Mouse (Mus musculus) kidney, embryonic 15.5 days (tissue): ENCODE results near the gene Ascl1. TPM values are rescaled to one million over a fixed set of nuclear protein-coding genes. Genes with fewer than 3 reads are reported as not detected.

Experiments used
- ATAC-seq: fragments of 200-750 bp; cut with Nextera tagmentation; replicated peaks from 2 replicates; pipeline ENCODE4 v1.8.0; 2017; ENCODE audit warnings: moderate TSS enrichment; ENCODE audit not compliant: low FRiP score
- H3K27ac ChIP-seq: fragments of 300-500 bp; sonication (generic); 2 replicates; pipeline ENCODE4 v1.5.1; 2015; ENCODE audit warnings: mild to moderate bottlenecking, inconsistent platforms
- H3K27me3 ChIP-seq: fragments of 300-500 bp; sonication (generic); 2 replicates; pipeline ENCODE4 v1.6.1; 2015; ENCODE audit warnings: inconsistent platforms
- H3K36me3 ChIP-seq: fragments of 300-500 bp; sonication (generic); 2 replicates; pipeline ENCODE4 v1.6.1; 2015; ENCODE audit warnings: inconsistent platforms
- H3K4me1 ChIP-seq: fragments of 300-500 bp; sonication (generic); 2 replicates; pipeline ENCODE4 v1.6.1; 2015; ENCODE audit warnings: inconsistent platforms
- H3K4me2 ChIP-seq: fragments of 300-500 bp; sonication (generic); 2 replicates; pipeline ENCODE4 v1.6.1; 2015; ENCODE audit warnings: moderate library complexity, mild to moderate bottlenecking, inconsistent platforms
- H3K4me3 ChIP-seq: fragments of 300-500 bp; sonication (generic); replicated peaks from 2 replicates; pipeline ENCODE4 v1.5.1; 2015; ENCODE audit warnings: mild to moderate bottlenecking, inconsistent platforms
- H3K9ac ChIP-seq: fragments of 300-500 bp; sonication (generic); 2 replicates; pipeline ENCODE4 v1.6.1; 2015; ENCODE audit warnings: mild to moderate bottlenecking, inconsistent platforms
- H3K9me3 ChIP-seq: fragments of 300-500 bp; sonication (generic); replicated peaks from 2 replicates; pipeline ENCODE4 v1.6.1; 2016; ENCODE audit warnings: inconsistent platforms
- WGBS: fragments of 180-500 bp; shearing (Covaris S2); methylation state at CpG from one replicate; pipeline ENCODE4 v1.1.7; 2015; ENCODE audit warnings: mixed read lengths; 5-methylcytosine and 5-hydroxymethylcytosine counted together
- polyA plus RNA-seq: library from polyadenylated mRNA; unstranded; fragments of >200 nt; fragmentation: Nextera tagmentation; extraction: Ambion mirVana; gene quantifications from 2 replicates; pipeline ENCODE4 v1.2.1, GENCODE M21; 2015

The Ascl1 gene
- 1.1 and 1.4 TPM in 2 replicates for polyA plus RNA-seq

DNA sequence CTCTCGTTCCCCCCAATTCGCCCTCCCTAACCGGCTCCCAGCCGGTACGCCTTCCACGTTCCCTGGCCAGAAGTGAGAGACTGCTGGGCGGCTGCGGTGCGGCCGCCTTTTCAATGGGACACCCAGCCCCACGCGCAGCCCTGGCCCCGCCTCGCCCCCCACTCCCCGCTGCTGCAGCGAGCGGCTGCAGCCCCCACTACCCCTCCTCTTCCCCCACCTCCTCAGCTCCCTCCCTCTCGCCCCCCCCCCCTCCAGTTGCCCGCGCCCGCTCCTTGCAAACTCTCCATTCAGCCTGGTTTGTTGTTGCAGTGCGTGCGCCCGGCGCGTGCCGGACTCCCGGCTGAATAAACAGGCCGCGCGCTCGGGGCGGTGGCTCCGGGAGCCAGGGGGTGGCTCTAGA, at the start of gene Ascl1:
Ascl1 (minus strand) TSS at position 85 of the 400 bp plus-strand sequence.
- Histone ChIP-seq H3K27ac (no peak within 1 kb of the TSS), H3K4me1 (peaks cover 40% of the 10 kb centered on the region), H3K9me3 (peaks cover 5% of the 10 kb centered on the region; the same call in 1 of the 2 replicates), H3K27me3 (peaks cover 95% of the 10 kb centered on the region), H3K36me3 (no peaks in the 10 kb centered on the region), H3K9ac (peak within 1 kb of the TSS; percentile 38; the same call in 1 of the 2 replicates), H3K4me2 (peak within 1 kb of the TSS; percentile 99), H3K4me3 (peak within 1 kb of the TSS; percentile 61)
- peak; percentile 40 for ATAC-seq
- WGBS: under 1% methylated on average over 32 of the region's 34 CpGs

DNA sequence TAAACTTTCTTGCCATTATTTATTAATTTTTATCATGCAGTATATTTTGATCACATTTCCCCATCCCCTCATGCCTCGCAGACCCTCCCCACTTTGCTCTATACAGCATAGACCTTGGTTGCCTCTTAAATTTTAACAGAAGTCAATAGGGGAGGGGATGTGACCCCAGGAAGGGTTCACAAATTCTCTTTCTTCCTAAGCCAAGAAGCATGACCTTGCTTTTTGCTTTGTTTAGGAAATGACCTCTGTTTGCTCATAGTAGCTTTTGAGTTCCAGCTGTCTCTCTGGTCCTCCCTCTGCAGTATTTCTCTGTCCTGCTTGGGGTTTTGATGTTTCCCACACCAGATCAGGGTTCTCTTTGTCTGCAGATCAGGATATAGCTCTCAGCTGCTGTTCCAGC, 40.7 kb upstream of the Ascl1 start:
- Histone ChIP-seq H3K27ac (no peak overlapping the region), H3K4me1 (no peaks in the 10 kb centered on the region), H3K27me3 (no peaks in the 10 kb centered on the region), H3K4me2 (no peak overlapping the region), H3K9ac (no peak overlapping the region), H3K36me3 (no peaks in the 10 kb centered on the region), H3K9me3 (no peaks in the 10 kb centered on the region), H3K4me3 (no peak overlapping the region)
- no peak for ATAC-seq
- WGBS: 91% methylated on average over 1 of the region's 1 CpGs

DNA sequence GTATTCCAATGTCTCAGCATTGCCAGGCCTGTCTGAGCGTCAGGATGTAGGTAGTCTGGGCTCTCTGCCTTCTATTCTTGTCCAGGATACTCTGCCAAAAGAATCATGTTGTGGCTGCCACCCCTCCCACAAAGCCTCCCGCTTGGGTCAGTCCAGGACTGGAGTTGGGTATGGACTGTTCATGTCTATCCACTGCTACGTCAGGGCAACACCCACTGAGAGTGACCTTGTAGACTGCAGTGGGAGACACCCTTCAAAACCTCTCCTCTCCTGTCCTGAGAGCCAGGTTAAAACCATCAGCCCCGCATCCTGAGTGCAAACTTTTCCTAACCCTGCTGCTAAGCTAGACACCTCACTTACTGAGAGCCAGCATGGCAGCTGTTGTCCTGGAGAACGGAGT, 28.2 kb upstream of the Ascl1 start, which contains the start of gene Pah:
Pah (plus strand) TSS at position 150 of the 400 bp plus-strand sequence.
- peak within 1 kb of the TSS; percentile 23; the same call in 1 of the 2 replicates for H3K4me2 ChIP-seq
- H3K27ac ChIP-seq: peak within 1 kb of the TSS; percentile 64
- no peak within 1 kb of the TSS for H3K4me3 ChIP-seq
- no peak within 1 kb of the TSS for H3K9ac ChIP-seq
- H3K27me3 ChIP-seq: peaks cover 6% of the 10 kb centered on the region; the same call in 1 of the 2 replicates
- 83% methylated on average over 5 of the region's 5 CpGs for WGBS
- H3K4me1 ChIP-seq: 0 out of 2 replicates have a peak, but pooled peaks cover 6% of the 10 kb centered on the region
- H3K36me3 ChIP-seq: no peaks in the 10 kb centered on the region
- no peaks in the 10 kb centered on the region for H3K9me3 ChIP-seq
- ATAC-seq: no peak

DNA sequence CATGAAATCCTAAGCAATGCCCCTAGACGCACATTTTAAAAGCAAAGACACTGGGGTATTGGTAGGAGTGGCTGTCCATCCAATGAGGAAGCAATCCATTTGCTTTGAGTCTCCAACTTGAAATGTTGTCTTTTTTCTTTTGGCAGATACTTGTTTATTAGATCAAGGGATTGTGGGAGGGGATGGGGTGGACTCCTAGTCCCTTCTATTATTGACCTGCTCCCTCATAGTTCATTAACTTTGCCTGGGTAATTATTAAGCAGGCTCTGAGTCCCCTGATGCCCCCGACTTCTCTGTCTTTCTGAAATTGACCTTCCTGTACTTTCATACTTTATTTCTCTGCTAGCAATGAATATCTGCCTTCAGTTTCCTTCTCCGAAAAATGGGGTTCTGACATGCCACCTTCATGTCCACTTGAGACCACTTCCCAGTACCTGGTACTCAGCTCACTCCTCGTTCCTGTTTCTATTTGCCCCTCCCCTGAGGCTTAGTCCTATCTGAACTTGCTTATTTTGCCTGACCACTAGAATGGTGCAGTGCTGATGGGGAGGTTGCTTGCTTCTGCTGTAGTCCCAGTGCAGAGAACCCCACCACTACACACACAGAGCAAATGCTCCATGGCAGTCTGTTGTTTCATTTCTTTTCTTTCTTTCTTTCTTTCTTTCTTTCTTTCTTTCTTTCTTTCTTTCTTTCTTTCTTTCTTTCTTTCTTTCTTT, 27.1 kb upstream of the Ascl1 start:
- 56% methylated on average over 4 of the region's 4 CpGs for WGBS
- ATAC-seq: no peak
- Histone ChIP-seq H3K9ac (no peak overlapping the region), H3K9me3 (no peaks in the 10 kb centered on the region), H3K4me3 (no peak overlapping the region), H3K4me1 (0 out of 2 replicates have a peak, but pooled peaks cover 6% of the 10 kb centered on the region), H3K27ac (peak overlapping the region; percentile 64), H3K36me3 (no peaks in the 10 kb centered on the region), H3K27me3 (peaks cover 6% of the 10 kb centered on the region; the same call in 1 of the 2 replicates), H3K4me2 (peak overlapping the region; percentile 23; the same call in 1 of the 2 replicates)

DNA sequence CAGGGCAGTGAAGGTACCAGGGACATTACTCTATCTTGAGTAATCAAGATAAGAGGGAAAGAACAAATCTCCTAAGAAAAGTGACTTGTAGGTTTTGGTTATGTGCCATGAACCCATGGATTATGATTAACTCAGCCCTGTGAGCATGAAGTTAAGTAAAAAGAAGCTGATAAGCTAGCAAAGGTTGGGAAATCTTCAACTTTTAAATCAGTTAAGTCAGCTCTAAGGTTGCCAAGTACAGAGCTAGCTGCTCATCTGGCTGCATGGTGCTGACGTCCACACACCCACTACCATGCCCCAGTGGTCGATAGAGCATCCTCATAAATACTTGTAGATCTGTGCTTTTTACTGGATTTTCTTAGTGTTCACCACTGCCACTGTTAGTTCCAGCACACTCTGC, 25.1 kb upstream of the Ascl1 start:
- Histone ChIP-seq H3K9me3 (no peaks in the 10 kb centered on the region), H3K27me3 (peaks cover under 1% of the 10 kb centered on the region; the same call in 1 of the 2 replicates), H3K36me3 (no peaks in the 10 kb centered on the region), H3K4me3 (no peak overlapping the region), H3K4me2 (no peak overlapping the region), H3K27ac (peak overlapping the region; percentile 41; the same call in 1 of the 2 replicates), H3K9ac (no peak overlapping the region), H3K4me1 (0 out of 2 replicates have a peak, but pooled peaks cover 6% of the 10 kb centered on the region)
- no peak for ATAC-seq
- WGBS: 62% methylated on average over 2 of the region's 2 CpGs

DNA sequence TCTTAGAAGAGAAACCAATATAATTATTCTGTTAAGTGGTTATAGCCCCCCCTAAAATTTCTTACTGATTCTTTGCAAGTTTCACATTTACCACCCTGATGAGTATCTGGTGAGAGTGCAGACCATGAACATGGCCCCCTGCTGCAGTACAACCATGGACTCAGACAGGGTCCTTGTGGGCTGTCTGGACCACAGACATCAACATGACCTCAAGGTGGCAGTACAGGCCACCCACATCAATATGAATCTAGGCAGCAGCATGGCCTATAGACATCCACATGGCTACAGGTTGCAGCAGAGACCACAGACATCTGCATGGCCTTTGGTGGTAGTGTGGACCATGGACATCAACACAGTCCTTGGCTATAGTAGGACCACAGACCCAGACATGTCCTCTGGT, 19.6 kb upstream of the Ascl1 start:
- no peak overlapping the region for H3K27ac ChIP-seq
- ATAC-seq: no peak
- H3K9me3 ChIP-seq: no peaks in the 10 kb centered on the region
- no peak overlapping the region for H3K4me2 ChIP-seq
- H3K36me3 ChIP-seq: no peaks in the 10 kb centered on the region
- H3K27me3 ChIP-seq: no peaks in the 10 kb centered on the region
- H3K4me1 ChIP-seq: no peaks in the 10 kb centered on the region
- H3K4me3 ChIP-seq: no peak overlapping the region
- no peak overlapping the region for H3K9ac ChIP-seq

DNA sequence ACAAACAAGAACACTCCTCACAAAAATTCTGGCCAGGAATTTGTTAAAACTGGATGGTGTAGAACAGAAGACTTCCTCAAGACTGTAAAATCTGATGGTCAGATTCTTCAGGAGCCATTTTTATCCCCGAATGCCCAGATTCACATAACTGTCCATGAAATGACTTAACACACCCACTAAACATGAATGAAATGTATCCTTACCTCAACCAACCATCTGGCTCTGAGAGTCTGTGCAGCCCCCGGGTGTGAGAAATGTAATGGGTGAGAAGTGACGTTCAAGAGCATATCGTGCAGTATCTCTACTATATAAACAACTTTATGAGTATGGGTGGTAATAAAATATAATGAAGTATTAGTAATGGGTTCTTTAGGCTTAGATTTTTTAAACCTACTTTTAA, 15.1 kb upstream of the Ascl1 start:
- Histone ChIP-seq H3K4me2 (no peak overlapping the region), H3K27me3 (peaks cover 14% of the 10 kb centered on the region), H3K27ac (no peak overlapping the region), H3K4me1 (0 out of 2 replicates have a peak, but pooled peaks cover 2% of the 10 kb centered on the region), H3K4me3 (no peak overlapping the region), H3K36me3 (no peaks in the 10 kb centered on the region), H3K9me3 (no peaks in the 10 kb centered on the region), H3K9ac (no peak overlapping the region)
- 78% methylated on average over 4 of the region's 4 CpGs for whole genome bisulfite sequencing
- no peak for ATAC-seq

DNA sequence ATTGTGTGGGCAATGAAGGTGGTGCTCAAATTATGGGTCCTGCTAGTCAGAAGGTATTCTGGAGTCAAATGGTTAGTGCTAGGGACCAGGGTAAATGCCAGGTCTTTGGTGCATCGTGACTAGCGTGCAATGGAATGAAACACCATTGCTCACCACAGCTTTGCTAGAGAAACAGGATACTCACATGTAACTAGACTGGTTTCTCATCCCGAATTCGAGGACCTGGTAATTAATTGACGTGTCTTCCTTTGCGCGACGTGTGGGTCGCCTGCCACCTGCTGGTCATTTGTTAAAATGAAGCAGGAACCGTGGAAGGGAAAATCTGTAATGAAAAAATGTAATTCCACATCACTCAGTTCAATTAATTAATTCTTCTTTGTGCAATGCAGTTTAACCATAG, 10.5 kb upstream of the Ascl1 start:
- H3K4me1 ChIP-seq: peaks cover 7% of the 10 kb centered on the region; the same call in 1 of the 2 replicates
- no peaks in the 10 kb centered on the region for H3K36me3 ChIP-seq
- H3K9ac ChIP-seq: no peak overlapping the region
- peaks cover 59% of the 10 kb centered on the region for H3K27me3 ChIP-seq
- ATAC-seq: no peak; the same call in 1 of the 2 replicates
- 3% methylated on average over 10 of the region's 10 CpGs for WGBS
- H3K4me3 ChIP-seq: no peak overlapping the region
- no peaks in the 10 kb centered on the region for H3K9me3 ChIP-seq
- no peak overlapping the region for H3K27ac ChIP-seq
- no peak overlapping the region for H3K4me2 ChIP-seq

DNA sequence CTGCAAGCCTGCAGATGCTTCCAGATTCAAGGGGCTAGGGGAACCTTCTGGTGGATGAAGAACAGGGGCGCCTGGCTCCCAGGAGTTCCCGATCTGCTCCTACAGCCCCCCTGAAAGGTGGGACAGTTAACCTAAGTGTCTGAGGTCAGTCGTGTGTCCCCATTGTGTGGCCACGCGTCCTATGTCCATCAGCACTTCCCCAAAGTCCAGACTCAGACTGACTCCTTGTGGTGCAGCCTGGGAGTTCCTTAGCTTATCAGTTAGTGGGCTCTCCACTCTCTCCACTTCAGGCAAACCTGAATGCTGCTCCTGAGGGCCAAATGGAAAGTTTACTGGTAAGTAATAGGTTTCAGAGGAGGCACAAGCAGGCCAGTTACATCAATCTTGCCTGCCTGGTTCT, 8.8 kb upstream of the Ascl1 start:
- no peak overlapping the region for H3K4me3 ChIP-seq
- peaks cover 5% of the 10 kb centered on the region; the same call in 1 of the 2 replicates for H3K9me3 ChIP-seq
- WGBS: 18% methylated on average over 5 of the region's 5 CpGs
- H3K4me2 ChIP-seq: no peak overlapping the region
- ATAC-seq: peak; percentile 56; the same call in 1 of the 2 replicates
- H3K36me3 ChIP-seq: no peaks in the 10 kb centered on the region
- peaks cover 7% of the 10 kb centered on the region; the same call in 1 of the 2 replicates for H3K4me1 ChIP-seq
- H3K27me3 ChIP-seq: peaks cover 74% of the 10 kb centered on the region
- H3K27ac ChIP-seq: no peak overlapping the region
- no peak overlapping the region for H3K9ac ChIP-seq

DNA sequence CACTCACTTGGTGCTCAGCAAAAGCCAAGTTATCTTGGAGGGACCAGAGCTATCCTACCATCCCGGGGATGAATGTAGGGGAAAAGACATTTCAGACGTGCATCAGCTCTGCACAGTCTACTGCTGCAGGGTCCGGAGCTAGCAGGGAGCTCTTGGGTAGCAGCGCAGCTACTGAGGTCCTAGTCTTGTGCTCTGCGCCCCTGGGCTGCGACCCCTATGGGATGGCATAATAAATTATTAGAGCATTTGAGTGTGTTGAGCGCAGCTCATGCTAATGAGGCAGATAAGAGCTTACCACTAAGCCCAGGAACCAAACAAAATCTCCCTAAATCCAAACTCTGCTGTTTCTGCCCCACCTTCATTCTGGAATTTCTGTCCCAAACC, 8.2 kb upstream of the Ascl1 start:
- no peak overlapping the region for H3K9ac ChIP-seq
- no peak overlapping the region for H3K4me3 ChIP-seq
- no peak overlapping the region for H3K27ac ChIP-seq
- no peak overlapping the region for H3K4me2 ChIP-seq
- WGBS: 6% methylated on average over 7 of the region's 7 CpGs
- H3K27me3 ChIP-seq: peaks cover 80% of the 10 kb centered on the region
- ATAC-seq: no peak
- H3K9me3 ChIP-seq: peaks cover 5% of the 10 kb centered on the region; the same call in 1 of the 2 replicates
- H3K4me1 ChIP-seq: peaks cover 7% of the 10 kb centered on the region; the same call in 1 of the 2 replicates
- H3K36me3 ChIP-seq: no peaks in the 10 kb centered on the region

DNA sequence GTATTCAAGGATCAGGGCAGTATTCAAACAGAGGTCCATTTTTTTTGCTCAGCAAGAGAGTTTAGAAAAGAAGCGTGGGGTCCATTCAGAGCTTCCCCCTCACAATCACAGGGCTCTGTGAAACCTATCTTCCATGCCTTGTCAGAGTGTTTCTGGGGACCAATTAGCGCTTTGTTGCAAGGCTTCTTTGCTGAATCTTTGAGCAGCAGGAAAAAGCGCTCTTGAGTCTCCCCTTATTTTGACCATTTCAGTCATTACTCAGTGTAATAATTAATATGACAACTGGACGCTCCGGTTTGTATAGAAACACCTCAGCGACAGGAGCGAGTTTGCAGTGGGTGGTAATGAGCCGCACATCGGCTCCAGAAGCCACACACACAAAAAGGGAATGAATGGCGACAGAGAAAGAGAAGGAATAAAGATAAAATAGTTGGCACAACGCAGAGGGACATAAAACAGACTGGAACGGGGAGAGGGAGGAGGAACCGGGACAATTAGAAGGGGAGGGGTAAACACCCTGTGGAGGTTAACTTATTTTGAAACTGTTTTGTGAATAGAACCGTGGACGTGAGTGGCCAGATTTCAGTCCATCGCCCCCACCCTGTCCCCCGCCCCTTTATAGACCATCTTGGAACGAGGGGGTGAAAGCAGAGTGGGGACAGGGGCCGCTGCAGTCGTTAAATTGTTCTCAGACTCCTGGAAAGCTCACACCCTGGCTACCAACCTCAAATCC, 7.6 kb upstream of the Ascl1 start:
- 14% methylated on average over 20 of the region's 20 CpGs for WGBS
- H3K27me3 ChIP-seq: peaks cover 84% of the 10 kb centered on the region

DNA sequence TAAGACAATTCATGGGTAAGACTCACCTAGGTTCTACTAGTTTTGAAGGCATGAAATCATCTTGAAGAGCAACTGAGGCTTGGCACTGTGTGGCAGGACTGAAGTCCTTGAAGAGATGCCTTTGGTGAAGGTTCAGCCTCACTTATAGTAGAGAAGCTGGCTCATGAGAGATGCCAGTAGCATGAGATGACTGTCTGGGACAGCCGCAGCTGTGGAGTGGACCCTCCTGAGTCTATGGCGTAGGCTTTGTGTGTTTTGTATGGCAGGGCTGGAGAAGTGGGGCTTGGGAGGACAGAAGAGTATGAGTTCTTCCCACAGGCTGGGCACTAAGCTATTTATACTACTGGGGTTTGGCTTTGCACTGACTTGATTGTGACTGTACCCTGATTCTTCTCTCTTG, 3.6 kb upstream of the Ascl1 start:
- WGBS: 94% methylated on average over 2 of the region's 2 CpGs
- Histone ChIP-seq H3K4me3 (no peak overlapping the region), H3K9ac (no peak overlapping the region), H3K4me1 (peaks cover 33% of the 10 kb centered on the region), H3K36me3 (no peaks in the 10 kb centered on the region), H3K4me2 (no peak overlapping the region), H3K9me3 (peaks cover 5% of the 10 kb centered on the region; the same call in 1 of the 2 replicates), H3K27me3 (peaks cover 95% of the 10 kb centered on the region), H3K27ac (no peak overlapping the region)
- no peak for ATAC-seq

More for the DNA sequence above, 7.6 kb upstream of the Ascl1 start:
- Histone ChIP-seq H3K9me3 (peaks cover 5% of the 10 kb centered on the region; the same call in 1 of the 2 replicates), H3K27ac (no peak overlapping the region), H3K4me2 (no peak overlapping the region), H3K4me1 (peaks cover 7% of the 10 kb centered on the region; the same call in 1 of the 2 replicates), H3K9ac (no peak overlapping the region), H3K36me3 (no peaks in the 10 kb centered on the region), H3K4me3 (no peak overlapping the region)
- ATAC-seq: no peak
